Mouse (Mus musculus) central nervous system, embryonic 18 days (tissue): ENCODE results near the gene Smpdl3a. TPM values are rescaled to one million over a fixed set of nuclear protein-coding genes. Genes with fewer than 3 reads are reported as not detected.

ENCODE experiments used
- polyA plus RNA-seq: library from polyadenylated mRNA; depleted of rRNA; stranded (reverse); fragments of >200 nt; gene quantifications from 2 replicates; pipeline ENCODE4 v1.2.3, GENCODE M21; 2012; rRNA removed

Gene Smpdl3a
- 25.5 and 29.6 TPM in 2 replicates for polyA plus RNA-seq

GRCm38 (mm10) chr10:57794018-57794417 is at the start of gene Smpdl3a:
Smpdl3a (plus strand) TSS chr10:57794335.

GRCm38 (mm10) chr10:57784876-57785150 is 9.3 kb upstream of the Smpdl3a start, which contains the start of gene Fabp7:
Fabp7 (plus strand) TSS chr10:57784881.

Other genes starting within 250 kb of the Smpdl3a start
- 2.8 and 3.8 TPM in 2 replicates for gene Pkib, start 162.4 kb upstream of the Smpdl3a start, polyA plus RNA-seq
- 1,783 and 2,062 TPM in 2 replicates for gene Fabp7, start 9.5 kb upstream of the Smpdl3a start, polyA plus RNA-seq